Mouse (Mus musculus) retina, embryonic 14.5 days (tissue): ENCODE measurements at regions not wholly inside any gene's neighbourhood (a gene's known extent, or its start where the extent isn't known, plus 50 kb on each side); places are given as distances from the start of the nearest gene placed in this dataset.

Experiments used
- DNase-seq: peaks from one replicate; pipeline ENCODE4 v3.0.0-alpha.2; 2015; ENCODE audit warnings: low spot score

GRCm38 (mm10) chr5:64498431-64498830 is 304.8 kb upstream of the Klf3 start:
- DNase-seq = no peak

- DNase-seq = no peak
These were observed 304.1 kb upstream of the Klf3 start for GRCm38 (mm10) chr5:64499131-64499530.

GRCm38 (mm10) chr5:64500413-64500812 is 302.8 kb upstream of the Klf3 start:
- no peak for DNase-seq

- DNase-seq = no peak
These were observed 302.3 kb upstream of the Klf3 start for GRCm38 (mm10) chr5:64500866-64501265.

- DNase-seq = no peak
These were observed 301.4 kb upstream of the Klf3 start for GRCm38 (mm10) chr5:64501746-64502145.

GRCm38 (mm10) chr5:64503514-64503913 is 299.7 kb upstream of the Klf3 start:
- DNase-seq = no peak

- DNase-seq = peak; percentile 18
These were observed 298.7 kb upstream of the Klf3 start for GRCm38 (mm10) chr5:64504507-64504906.

GRCm38 (mm10) chr5:64505227-64505834 is 297.9 kb upstream of the Klf3 start:
- peak; percentile 75 for DNase-seq

- DNase-seq = peak; percentile 88
These were observed 297.2 kb upstream of the Klf3 start for GRCm38 (mm10) chr5:64505835-64506600.

GRCm38 (mm10) chr5:64508565-64508964 is 294.6 kb upstream of the Klf3 start:
- DNase-seq = no peak

- DNase-seq = no peak
These were observed 289.8 kb upstream of the Klf3 start for GRCm38 (mm10) chr5:64513155-64513945.

- no peak for DNase-seq
These were observed 287.0 kb upstream of the Klf3 start for GRCm38 (mm10) chr5:64516115-64516665.

GRCm38 (mm10) chr5:64517241-64517640 is 285.9 kb upstream of the Klf3 start:
- DNase-seq = no peak

- no peak for DNase-seq
These were observed 285.4 kb upstream of the Klf3 start for GRCm38 (mm10) chr5:64517835-64518234.

- DNase-seq = no peak
These were observed 284.2 kb upstream of the Klf3 start for GRCm38 (mm10) chr5:64519036-64519435.

- DNase-seq = no peak
These were observed 283.5 kb upstream of the Klf3 start for GRCm38 (mm10) chr5:64519731-64520130.

GRCm38 (mm10) chr5:64521401-64521800 is 281.8 kb upstream of the Klf3 start:
- no peak for DNase-seq

GRCm38 (mm10) chr5:64521969-64522368 is 281.2 kb upstream of the Klf3 start:
- no peak for DNase-seq

- no peak for DNase-seq
These were observed 276.7 kb upstream of the Klf3 start for GRCm38 (mm10) chr5:64526521-64526920.

GRCm38 (mm10) chr5:64527962-64528361 is 275.2 kb upstream of the Klf3 start:
- DNase-seq = no peak

- DNase-seq = no peak
These were observed 268.8 kb upstream of the Klf3 start for GRCm38 (mm10) chr5:64534371-64534770.

GRCm38 (mm10) chr5:64534947-64535346 is 268.2 kb upstream of the Klf3 start:
- DNase-seq = no peak

- DNase-seq = no peak
These were observed 267.6 kb upstream of the Klf3 start for GRCm38 (mm10) chr5:64535546-64535945.
